Mouse (Mus musculus) frontal cortex, postnatal 14 days (tissue): ENCODE data around the gene Jak3.
"Not testable (repeated sequence)": the region's sequence is repeated elsewhere in the genome, so short reads cannot be mapped to it uniquely, and the experiment has no call there.

Experiments
- DNase-seq, 2 experiments: peaks; one replicate each; pipeline ENCODE4 v3.0.0; 2022; ENCODE audit warnings: low spot score in 2 of 2

Gene Jak3

DNA sequence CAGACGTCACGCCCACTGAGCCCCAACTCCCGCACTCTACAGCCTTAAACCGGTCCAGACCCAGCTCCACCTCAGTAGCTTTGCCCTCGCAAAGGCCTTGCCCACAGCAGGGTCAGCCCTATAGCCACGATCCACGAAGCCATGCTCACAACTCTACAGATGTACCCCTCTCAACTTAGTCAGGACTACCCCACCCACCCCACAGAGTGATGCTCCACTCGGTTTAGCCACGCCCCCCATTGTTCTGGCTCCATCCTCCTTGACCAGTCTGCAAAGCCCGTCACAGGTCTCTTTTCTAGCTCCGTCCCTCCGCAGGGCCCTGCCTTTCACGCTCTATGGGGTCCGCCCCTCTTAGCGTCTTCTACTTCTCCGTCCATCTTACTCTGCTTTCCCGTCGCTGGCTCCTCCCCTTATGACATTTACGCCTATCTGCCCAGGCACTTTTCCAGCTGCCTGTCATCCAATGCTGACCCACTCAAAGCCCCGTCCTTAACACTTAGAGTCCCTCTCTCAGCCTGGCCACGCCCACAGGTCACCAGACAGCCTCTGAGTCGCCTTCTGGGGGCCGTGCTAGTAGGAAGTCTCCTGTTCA, 10.1 kb downstream of the Jak3 start:
- no peak for DNase-seq

DNA sequence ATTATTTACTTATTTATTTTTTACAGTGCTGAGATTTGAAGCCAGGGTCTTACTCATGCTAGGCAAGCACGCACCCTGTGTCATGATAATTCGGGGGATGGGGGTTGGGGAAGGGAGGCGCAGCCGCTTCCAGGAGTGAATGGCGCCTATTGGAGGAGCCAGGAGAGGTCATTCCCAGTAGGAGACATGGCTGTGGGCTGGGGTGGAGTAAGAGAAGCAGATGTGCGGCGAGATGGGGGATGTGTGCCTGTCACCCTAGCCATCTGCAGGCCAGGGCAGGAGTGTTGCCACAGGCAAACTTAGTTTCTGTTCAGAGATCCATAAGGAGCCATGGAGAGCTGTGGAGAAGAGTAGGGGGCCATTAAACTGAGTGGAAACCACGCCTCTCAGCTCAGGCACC, 11.5 kb downstream of the Jak3 start:
- no peak for DNase-seq

DNA sequence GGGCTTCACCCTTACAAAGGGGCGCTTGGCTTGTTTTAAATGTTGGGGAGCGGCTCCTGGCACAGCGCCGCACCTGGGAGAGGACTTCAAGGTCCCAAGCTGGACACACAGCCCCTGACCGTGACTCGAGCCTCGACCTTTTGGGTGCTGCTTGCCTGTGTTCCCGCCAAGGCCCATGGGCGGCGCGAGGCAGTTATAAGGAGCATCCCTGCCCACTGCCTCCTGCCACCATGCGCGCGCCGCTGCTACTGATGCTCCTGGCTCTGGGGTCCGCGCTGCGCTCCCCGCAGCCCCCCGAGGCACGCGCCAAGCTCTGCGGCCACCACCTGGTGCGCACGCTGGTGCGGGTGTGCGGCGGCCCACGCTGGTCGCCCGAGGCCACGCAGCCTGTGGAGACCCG, 12.9 kb downstream of the Jak3 start, which contains the start of gene Insl3:
Gene Insl3, plus strand, starts transcription at position 187 of the 400 bp plus-strand sequence.
- DNase-seq: no peak

DNA sequence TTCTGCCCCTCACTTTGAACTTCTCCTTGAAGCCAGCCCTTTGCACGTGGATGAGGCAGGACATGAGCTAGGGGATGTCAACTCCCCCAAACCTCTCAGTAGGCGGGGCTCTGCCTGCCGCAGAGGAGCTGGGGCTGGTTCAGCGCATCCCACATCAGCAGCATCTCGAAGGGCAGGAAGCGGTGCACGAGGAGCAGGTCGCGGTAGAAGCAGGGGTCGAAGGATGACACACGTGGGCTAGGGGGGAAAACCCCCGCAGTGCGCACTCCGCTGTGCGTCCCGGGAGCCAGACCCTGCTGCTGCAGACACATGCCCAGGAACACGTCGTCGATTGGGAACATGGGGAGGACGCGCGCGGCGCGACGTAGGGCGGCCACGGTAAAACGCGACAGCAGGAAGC, 16.4 kb downstream of the Jak3 start:
- no peak for DNase-seq

DNA sequence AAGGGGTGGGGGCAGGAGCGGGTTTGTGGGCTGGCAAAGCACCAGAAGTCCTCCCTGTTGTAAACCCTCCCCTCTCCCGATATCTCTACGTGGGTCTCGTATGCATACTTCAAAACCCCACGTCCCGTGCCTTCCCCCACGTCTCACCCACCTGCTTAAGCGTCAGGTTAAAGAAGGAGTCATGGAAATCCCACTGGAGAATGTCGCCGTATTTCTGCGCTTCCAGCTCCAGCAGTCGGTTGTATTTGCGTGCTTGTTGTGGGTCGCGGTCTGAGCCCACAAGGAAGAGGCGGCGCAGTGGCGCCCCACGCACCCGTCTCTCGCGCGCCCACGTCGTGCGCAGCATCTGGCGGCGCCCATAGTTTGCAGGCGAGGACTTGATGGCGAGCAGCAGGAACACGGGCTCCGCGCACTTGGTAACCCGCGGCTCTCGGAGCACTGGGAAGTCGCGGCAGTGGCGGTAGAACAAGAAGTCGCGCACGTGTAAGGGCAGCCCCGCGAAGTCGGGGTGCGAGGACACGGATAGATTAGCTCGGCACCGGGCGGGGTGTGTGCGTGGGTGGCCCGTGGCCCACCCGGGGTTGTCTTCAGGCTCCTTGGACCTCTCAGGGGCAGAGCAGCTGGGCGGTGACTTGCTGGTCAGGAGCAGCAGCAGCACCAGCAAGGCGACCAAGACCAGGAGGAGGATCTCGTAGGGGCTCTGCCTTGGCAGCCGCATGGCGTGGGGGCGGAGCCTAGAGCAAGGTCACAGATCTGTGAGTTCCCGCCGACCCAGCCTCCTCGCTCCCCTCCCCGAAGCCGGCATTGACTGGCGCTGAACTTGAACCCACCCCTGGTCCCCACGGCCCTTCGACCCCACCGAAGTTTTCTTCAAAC, 17.3 kb downstream of the Jak3 start:
- no peak for DNase-seq

DNA sequence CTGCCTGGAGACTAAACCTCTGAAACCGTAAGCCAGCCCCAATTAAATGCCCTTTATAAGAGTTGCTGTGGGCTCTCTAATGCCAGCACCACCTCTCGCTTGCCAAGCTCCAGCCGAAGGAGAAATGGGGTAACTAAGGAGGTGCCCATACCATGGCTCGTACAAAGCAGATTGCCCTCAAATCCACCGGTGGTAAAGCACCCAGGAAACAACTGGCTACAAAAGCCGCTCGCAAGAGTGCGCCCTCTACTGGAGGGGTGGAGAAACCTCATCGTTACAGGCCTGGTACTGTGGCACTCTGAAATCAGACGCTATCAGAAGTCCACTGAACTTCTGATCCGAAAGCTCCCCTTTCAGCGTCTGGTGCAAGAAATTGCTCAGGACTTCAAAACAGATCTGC, 19.4 kb downstream of the Jak3 start:
- DNase-seq: not testable (repeated sequence)

DNA sequence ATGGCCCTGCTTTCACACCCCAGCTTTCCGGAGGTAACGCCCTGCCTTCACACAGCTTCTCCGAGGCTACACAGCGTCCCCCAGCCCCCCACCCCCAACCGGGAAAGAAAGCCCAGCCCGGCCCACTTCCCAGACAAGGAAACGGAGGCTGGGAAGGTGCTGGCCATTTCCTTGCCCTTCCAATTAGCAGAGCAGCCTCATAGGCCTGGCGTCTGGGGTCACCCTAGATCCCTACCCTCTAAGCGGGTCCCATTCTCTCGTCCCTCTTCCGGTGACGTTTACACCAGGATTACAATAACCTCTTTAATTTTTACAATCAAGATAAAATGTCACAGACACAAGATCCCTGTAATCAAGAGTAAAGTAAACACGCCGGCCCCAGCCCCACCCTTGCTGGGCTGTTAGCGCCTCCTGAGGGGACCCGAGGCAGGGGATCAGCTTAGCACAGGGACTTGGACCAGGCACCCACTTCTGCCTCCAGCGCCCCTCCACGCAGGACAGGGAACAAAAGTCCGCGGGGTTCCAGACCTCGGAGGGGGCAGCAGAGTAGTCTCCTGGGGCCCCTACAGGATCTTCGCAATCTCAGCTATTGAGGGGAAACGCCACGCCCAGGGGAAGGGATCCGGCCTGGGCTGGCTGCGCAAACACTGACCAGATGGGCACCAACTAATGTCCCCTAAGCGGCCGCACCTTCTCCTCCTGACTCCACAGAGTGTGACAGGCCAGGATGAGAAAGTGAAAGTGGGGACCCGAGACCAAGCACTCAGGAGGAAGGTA, 24.6 kb downstream of the Jak3 start:
- DNase-seq: no peak

DNA sequence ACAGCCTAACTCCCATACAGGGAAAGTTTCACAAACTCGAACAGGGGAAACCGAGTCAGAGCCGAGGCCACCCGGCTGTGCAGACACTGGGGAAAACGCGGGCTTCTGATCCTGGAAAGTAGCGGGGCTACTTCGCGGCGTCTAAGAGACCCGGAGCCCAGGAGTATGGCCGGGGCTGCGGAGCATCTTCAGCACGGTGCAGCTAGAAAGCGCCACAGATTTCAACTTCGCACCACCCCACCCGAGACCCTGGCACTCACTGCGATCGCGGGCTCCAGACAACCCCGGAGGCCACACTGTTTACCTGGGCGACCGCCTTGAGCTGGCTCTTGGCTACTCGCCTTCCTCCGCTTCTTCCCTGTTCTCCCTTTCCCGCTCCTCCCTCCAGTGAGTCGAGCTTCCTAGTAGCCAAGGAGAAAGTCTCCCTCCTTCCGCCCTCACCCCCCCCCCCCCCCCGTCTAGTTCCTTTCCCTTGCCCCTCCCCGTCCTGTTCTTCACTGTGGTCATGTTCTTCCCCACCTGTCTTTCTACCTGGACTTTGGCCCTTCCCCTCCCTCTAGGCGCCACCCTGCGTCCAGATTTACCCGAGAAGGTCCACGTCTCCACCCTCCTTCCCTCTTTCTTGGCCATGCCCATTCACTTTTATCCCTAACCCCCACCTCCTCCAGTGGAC, 25.5 kb downstream of the Jak3 start, which contains the start of gene B3gnt3:
Gene B3gnt3, minus strand, starts transcription at position 376 of the 673 bp plus-strand sequence.
- DNase-seq: no peak

DNA sequence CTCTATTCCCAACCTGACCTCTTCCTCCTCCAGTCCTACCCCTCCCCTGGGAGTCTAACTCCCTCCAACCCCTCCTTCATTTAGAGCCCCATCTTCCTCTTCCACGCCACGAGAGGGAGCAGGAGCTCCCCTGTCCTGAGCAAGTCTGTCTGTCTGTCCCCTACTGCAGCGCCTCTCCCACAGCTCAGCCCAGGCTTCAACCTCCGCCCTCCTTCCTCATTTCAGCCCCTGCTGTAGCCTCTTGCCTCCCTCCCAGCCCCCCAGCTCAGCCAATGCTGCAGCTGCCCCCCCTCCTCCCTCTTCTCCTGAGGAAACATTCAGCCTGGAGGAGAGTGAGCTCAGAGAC, 26.0 kb downstream of the Jak3 start:
- DNase-seq: no peak

DNA sequence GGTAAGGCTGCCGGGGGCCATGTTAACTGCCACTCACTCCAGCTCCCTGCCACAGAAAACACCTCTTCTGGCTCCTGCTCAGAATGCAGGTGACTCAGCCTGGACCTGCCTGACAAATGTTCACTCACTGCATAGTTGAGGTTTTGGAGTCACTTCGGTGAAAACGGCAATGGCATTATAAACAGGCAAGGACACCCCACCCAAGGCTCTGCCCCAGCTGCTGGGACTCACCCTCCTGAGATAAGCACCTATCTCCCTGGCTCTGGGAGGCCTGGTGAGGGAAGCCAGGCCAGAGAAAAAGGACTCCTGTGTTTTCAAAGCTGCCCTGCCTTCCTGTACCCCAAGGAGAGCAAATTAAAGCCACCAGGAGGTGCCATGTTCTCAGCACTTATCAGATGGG, 26.8 kb downstream of the Jak3 start:
- DNase-seq: no peak

DNA sequence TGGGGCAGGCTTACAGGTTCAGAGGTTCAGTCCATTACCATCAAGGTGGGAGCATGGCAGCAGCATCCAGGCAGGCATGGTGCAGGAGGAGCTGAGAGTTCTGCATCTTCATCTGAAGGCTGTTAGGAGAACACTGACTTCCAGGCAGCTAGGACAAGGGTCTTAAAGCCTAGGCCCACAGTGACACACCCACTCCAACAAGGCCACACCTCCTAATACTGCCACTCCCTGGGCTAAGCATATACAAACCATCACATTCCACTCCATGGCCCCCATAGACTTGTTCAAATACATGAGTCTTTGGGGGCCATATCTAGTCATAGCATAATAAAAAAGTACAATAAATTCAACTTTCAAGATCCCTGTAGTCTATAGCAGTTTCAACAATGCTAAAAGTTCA, 27.3 kb downstream of the Jak3 start:
- not testable (repeated sequence) for DNase-seq

DNA sequence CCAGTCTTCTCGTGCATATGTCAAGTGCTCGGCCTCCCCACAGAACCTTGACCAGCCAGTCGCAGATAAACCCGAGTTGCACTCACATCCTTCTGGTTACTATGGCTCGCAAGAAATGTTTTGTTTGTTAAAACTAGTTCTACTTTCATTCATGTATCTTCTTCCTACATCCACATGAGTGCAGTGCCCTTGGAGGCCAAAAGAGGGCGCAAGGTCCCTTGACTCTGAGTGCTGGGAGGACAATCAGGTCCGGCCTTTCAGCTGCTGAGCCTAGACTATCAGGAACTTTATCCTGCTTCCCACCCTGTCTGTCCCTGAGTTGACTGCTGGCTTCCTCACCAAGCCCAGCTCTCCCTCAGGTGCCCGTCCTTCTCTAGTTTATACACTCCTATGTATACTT, 31.8 kb downstream of the Jak3 start:
- DNase-seq: no peak

DNA sequence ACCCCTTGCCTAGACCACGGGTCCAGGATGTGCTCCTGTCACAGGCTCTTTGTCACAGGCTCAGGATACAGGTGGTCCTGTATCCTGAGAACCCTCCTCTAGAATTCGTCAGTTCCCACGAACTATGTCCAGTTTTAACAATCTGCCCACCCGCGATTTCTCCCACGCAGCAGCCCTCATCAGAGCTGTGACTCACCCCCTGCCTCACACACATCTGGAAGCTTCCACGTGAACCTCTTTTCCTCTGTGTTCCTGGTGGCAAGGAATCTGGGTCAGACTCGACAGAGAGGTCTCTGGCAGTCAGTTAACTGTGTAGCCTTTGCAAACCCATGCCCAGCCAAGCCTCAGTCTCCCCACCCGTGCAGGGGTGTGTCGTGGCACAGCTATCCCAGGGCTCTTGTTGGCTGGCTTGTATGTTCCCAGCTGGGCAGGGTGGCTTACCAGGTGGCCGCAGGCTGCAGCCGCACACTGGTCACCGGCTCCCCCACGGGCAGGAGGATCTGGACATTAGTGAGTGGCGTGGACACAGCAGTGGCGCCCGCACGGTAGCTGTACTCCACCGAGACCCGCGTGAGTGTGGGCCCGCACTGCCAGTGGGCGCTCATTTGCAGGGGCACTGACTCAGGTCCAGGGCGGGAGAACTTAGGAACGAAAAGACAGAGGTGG, 33.2 kb downstream of the Jak3 start:
- no peak for DNase-seq

DNA sequence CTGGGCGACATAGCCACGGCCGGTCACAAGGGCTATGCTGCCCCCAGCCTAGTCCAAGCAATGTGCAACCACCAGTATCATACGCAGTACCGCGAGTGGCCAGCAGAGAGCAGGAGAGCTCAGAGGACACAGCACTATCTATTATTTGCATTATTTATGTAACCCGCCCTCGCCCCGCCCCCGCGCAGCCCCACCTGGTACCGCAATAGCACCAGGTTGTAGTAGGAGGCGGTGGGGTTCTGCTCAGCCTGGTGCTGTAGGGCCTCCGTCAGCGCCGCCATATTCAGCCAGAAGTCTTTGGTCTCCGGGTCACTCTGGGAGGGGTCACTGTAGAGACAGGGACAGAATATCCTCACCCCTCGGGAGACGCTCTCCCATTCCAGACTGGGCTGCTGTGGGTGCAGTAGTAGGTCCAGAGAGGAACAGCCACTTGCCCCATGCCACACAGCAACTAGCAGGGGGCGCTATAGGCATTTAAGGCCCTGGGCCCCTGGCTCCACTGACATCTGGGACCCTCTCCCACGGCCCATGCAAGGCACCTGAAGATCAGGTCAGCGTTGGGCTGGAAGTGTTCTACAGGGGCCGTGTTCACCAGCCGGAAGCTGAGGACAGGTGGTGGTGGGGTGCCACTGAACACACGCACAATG, 33.8 kb downstream of the Jak3 start:
- DNase-seq: peak; percentile 66 to 84

DNA sequence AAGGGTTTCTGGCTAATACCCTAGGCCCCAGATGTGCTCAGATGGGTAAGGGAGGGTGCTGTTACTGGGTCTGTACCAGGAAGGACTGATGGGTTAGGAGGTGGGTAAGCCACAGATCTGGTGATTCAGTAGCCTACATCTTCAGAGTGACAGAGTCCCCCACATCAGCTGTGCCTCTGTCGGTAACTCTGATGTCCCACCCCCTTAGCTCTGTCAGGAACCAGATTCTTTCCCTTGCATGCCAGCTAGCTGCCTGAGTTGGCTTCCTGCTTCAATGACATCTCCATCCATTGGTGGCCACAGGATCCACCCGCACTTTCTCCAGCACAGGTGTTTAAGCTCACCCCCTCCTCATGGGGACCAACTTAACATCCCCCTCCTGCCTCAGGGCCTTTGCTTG, 35.5 kb downstream of the Jak3 start:
- peak in 1 of 2 experiments; percentile 8 for DNase-seq

DNA sequence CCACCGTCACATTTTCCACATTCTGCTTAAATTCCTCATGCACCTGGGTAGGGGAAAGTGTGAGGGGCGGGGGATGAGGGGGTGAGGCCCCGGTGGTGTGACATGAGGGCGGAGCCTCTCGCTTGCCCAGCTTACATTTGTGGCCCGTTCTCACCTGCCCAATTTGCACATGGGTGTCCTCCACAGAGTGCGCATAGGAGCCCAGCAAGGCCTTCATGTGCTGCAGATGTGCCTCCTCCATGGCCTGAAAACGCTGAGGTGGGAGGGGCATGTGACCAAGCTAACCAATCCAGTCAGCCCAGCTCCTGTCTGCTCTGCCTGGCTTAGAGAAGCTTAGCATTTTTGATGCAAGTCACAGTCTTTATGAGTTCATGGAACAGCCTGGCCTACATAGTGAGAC, 39.4 kb downstream of the Jak3 start:
- DNase-seq: no peak

DNA sequence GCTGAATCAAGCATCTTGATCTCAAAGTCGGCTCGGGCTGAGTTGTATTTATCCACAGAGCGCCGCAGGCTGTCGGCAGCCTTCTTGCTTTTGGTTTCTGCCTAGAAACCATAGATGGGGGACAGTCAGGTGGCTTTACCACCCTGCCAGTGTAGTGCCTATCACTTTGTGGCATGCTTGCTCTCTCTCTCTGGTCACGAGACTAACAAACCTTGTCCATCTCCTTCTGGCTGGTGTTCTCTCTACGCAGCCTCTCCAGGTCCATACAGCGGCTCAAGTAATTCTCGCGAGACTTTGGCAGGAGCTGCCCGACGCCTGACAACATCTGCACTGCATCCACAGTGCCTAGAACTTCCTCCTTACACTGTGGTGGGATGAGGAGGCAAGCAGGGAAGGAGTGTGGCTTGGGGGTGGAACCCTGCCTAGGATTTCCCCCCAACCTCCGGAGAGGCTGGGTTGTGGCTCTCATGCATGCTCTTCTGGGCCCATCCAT, 40.5 kb downstream of the Jak3 start:
- DNase-seq: no peak

DNA sequence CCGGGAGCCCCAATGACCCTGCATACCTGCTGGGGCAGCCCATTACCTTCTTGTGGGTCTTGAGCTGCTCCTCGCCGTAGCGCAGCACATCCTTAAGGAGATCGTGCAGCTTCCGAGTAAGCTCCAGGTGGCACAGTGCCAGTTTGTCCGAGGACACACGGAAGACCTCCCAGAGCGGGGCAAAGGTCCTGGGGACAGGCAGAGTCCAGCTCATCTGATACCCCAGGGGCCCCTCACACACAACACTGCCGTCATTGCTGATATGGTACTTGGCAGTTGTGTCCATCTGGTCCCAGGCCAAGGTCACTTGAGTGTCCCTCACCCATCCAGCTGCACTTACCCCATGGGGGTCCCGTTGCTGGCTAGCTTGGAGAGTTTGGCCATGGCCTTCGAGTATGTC, 41.0 kb downstream of the Jak3 start:
- no peak for DNase-seq

DNA sequence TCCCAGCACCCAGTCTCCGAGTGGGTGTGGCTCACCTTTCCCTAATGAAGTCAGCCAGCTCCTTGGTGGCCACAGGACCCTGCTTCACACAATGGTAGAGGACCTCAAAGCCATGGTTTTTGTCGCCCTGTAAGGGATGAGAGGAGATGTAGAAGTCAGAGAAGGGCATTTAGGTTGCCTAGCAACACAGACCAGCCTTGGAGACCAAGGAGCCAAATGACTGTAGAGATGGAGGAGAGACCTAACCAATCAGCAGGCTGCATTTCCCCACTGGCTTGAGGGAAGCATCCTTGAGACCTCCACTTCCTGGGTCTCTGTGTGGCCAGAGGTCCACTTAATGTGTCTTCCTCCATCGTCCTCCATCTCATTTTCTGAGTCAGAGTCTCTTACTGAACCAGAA, 42.2 kb downstream of the Jak3 start:
- DNase-seq: no peak

DNA sequence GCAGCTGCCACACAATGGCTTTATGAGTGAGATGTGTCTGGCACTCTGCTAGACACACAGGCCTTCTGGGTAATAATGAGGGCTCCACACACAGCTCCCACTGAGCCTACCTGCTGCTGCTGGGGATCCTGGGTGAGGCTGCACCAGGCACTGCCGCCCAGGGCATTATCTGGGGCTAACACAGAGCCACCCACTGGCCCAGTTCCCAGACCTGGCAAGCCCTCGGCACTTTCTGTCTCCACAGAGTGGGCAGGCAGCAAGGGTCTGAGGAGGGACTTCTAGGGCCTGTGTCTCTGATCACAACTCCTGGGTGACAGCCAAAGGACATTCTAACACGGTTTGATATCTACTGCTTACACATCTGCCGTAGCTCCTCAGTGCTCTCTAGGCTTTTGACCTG, 43.1 kb downstream of the Jak3 start:
- no peak for DNase-seq

DNA sequence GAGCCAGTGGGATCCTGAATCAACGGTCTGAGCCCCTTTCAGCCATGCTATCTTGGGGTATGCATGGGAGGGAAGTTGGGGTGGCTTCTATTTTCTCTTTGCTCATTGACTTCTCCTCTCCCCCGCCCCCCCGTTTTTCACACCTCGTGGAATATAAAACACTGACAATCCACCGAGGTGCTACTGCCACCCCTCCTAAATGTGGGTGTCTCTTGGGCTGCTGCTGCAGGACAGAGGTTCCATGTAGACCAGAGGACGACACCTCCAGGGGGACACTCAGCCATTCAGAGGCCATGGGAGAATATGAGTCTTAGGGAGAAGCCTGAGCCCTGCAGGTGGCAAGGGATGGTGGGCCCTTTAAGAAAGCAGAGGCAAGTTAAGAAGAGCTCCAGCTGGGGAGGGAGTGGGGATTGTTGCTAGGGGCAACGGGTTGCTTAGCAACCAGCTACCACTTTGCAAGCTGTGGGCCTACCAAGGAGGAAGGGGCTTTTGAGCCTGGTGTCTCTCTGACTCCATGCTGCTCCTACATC, 43.9 kb downstream of the Jak3 start:
- DNase-seq: peak; percentile 77 to 81
